In the genomic region with DNA sequence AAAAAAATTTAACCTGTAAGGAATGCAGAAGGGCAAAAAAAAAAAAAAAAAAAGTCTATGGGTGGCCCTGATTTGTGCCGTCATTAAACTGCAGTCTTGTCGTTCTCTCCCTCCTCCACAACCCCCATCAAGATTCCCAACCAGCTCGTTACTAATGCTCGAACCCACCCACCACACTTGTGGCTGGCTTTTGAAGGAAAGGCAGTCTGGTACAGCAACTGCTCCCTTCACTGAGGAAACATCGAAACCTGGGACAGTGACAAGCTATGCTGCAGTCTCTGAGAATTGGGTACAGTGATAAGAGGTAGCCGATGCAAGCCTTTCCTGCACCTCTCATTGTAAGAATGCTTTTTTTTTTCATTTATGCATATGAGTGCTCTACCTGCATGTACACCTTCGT, we compare ENCODE assay signal across 7 mouse cellular contexts. TPM values are rescaled to one million over a fixed set of nuclear protein-coding genes. Genes with fewer than 3 reads are reported as not detected.
DNase-seq lines count a peak whose midpoint lies in the region; ATAC-seq lines count a peak whose summit lies in the region.

No protein-coding gene starts in this region.

- no peak overlapping the region for H3K4me2 ChIP-seq in kidney, embryonic 14.5 days (replicated peaks; ENCODE audit: low read depth, low read length)
- peak overlapping the region; percentile 54; the same call in 1 of the 2 replicates for H3K4me2 ChIP-seq in embryonic facial prominence, embryonic 14.5 days (ENCODE audit: low read depth, low read length)
- H3K4me2 ChIP-seq in liver, embryonic 15.5 days = peak overlapping the region; percentile 85

- H3K36me3 ChIP-seq in kidney, embryonic 14.5 days (ENCODE audit: control insufficient read depth, insufficient read depth, low read length) = peaks cover 41% of the 10 kb centered on the region
- peaks cover 37% of the 10 kb centered on the region for H3K36me3 ChIP-seq in embryonic facial prominence, embryonic 14.5 days (ENCODE audit: control insufficient read depth, insufficient read depth, low read length)
- peaks cover 36% of the 10 kb centered on the region for H3K36me3 ChIP-seq in liver, embryonic 15.5 days (replicated peaks)

- H3K9me3 ChIP-seq in kidney, embryonic 14.5 days (ENCODE audit: control insufficient read depth, low read length) = no peaks in the 10 kb centered on the region
- H3K9me3 ChIP-seq in embryonic facial prominence, embryonic 14.5 days (ENCODE audit: control insufficient read depth, low read length) = no peaks in the 10 kb centered on the region
- H3K9me3 ChIP-seq in liver, embryonic 15.5 days (replicated peaks) = no peaks in the 10 kb centered on the region

- peaks cover 15% of the 10 kb centered on the region for H3K4me1 ChIP-seq in kidney, embryonic 14.5 days (ENCODE audit: control insufficient read depth, insufficient read depth, low read length)
- peaks cover 12% of the 10 kb centered on the region for H3K4me1 ChIP-seq in embryonic facial prominence, embryonic 14.5 days (ENCODE audit: control insufficient read depth, insufficient read depth, low read length)
- H3K4me1 ChIP-seq in liver, embryonic 15.5 days (replicated peaks) = peaks cover 39% of the 10 kb centered on the region

- DNase-seq in kidney, postnatal 36 days = no peak
- peak; percentile 34 for DNase-seq in ZHBTc4 (ENCODE audit: low read depth, low spot score)
- DNase-seq in embryonic facial prominence, embryonic 14.5 days (ENCODE audit: low spot score) = no peak
- DNase-seq in adrenal gland, postnatal 4 days (ENCODE audit: low spot score in 2 of 2) = no peak
- DNase-seq in Muller cell, postnatal 12 days (ENCODE audit: inconsistent ontology term) = no peak

- WGBS in kidney, embryonic 14.5 days = 68% methylated on average over 7 of the region's 7 CpGs
- WGBS in embryonic facial prominence, embryonic 14.5 days = 79% methylated on average over 7 of the region's 7 CpGs
- 74% methylated on average over 7 of the region's 7 CpGs for WGBS in liver, embryonic 15.5 days (ENCODE audit: insufficient replicate concordance)

- H3K4me3 ChIP-seq in kidney, embryonic 14.5 days (ENCODE audit: low read length) = no peak overlapping the region
- H3K4me3 ChIP-seq in embryonic facial prominence, embryonic 14.5 days (ENCODE audit: low read depth, low read length) = no peak overlapping the region; the same call in 1 of the 2 replicates
- H3K4me3 ChIP-seq in liver, embryonic 15.5 days (replicated peaks) = 0 out of 2 replicates have a peak overlapping the region, but pooled peaks have one; percentile 87

- H3K27me3 ChIP-seq in kidney, embryonic 14.5 days (ENCODE audit: control insufficient read depth, insufficient read depth, low read length) = no peaks in the 10 kb centered on the region
- no peaks in the 10 kb centered on the region for H3K27me3 ChIP-seq in embryonic facial prominence, embryonic 14.5 days (replicated peaks; ENCODE audit: control insufficient read depth, insufficient read depth, low read length)
- no peaks in the 10 kb centered on the region for H3K27me3 ChIP-seq in liver, embryonic 15.5 days

- H3K27ac ChIP-seq in kidney, embryonic 14.5 days (ENCODE audit: low read depth, low read length) = no peak overlapping the region
- peak overlapping the region; percentile 92; the same call in 1 of the 2 replicates for H3K27ac ChIP-seq in embryonic facial prominence, embryonic 14.5 days (replicated peaks; ENCODE audit: low read depth, low read length)
- H3K27ac ChIP-seq in liver, embryonic 15.5 days (replicated peaks) = no peak overlapping the region

- no peak for ATAC-seq in kidney, embryonic 14.5 days (ENCODE audit: low FRiP score, low TSS enrichment)
- ATAC-seq in embryonic facial prominence, embryonic 14.5 days (ENCODE audit: low read depth) = no peak
- no peak for ATAC-seq in liver, embryonic 15.5 days (ENCODE audit: insufficient read depth)

- peak overlapping the region; percentile 42; the same call in 1 of the 2 replicates for H3K9ac ChIP-seq in kidney, embryonic 14.5 days (ENCODE audit: low read depth, low read length)
- peak overlapping the region; percentile 92; the same call in 1 of the 2 replicates for H3K9ac ChIP-seq in embryonic facial prominence, embryonic 14.5 days (ENCODE audit: low read depth, low read length)
- H3K9ac ChIP-seq in liver, embryonic 15.5 days = no peak overlapping the region

RNA-seq across cellular contexts. Expression of a gene that starts 0.8 kb away (rescaled TPM):
- 262 and 292 TPM in 2 replicates for polyA plus RNA-seq in kidney, embryonic 14.5 days (2014; fragmentation: Nextera tagmentation; extraction: Ambion mirVana)
- 200 and 217 TPM in 2 replicates for polyA plus RNA-seq in embryonic facial prominence, embryonic 14.5 days (2014; fragmentation: Nextera tagmentation; extraction: Ambion mirVana)
- polyA plus RNA-seq in liver, embryonic 15.5 days (2015; fragmentation: Nextera tagmentation; extraction: Ambion mirVana) = 106 and 116 TPM in 2 replicates
- 100 to 1,000 TPM; 199 to 214 TPM for total RNA-seq in adrenal gland, postnatal 4 days (2021)

RNA-seq across cellular contexts. Expression of a gene that starts 24.4 kb away (rescaled TPM):
- 28.7 and 33.0 TPM in 2 replicates for polyA plus RNA-seq in kidney, embryonic 14.5 days (2014; fragmentation: Nextera tagmentation; extraction: Ambion mirVana)
- polyA plus RNA-seq in embryonic facial prominence, embryonic 14.5 days (2014; fragmentation: Nextera tagmentation; extraction: Ambion mirVana) = 20.3 and 22.7 TPM in 2 replicates
- polyA plus RNA-seq in liver, embryonic 15.5 days (2015; fragmentation: Nextera tagmentation; extraction: Ambion mirVana) = 9.4 and 10.7 TPM in 2 replicates
- 10 to 100 TPM; 16.6 to 19.2 TPM for total RNA-seq in adrenal gland, postnatal 4 days (2021)
